Mouse (Mus musculus) embryonic facial prominence, embryonic 11.5 days (tissue): ENCODE results near the gene Dhdh. TPM values are rescaled to one million over a fixed set of nuclear protein-coding genes. Genes with fewer than 3 reads are reported as not detected.
A peak's percentile ranks its signal among the peaks of the same experiment; 100 is the strongest.

Experiments used
- ATAC-seq: fragments of 200-750 bp; cut with Nextera tagmentation; replicated peaks from 2 replicates; pipeline ENCODE4 v1.8.0; 2017; ENCODE audit warnings: low read depth; ENCODE audit not compliant: insufficient number of reproducible peaks, low FRiP score, low TSS enrichment
- DNase-seq: peaks from one replicate; pipeline ENCODE4 v3.0.0-alpha.2; 2015; ENCODE audit warnings: low spot score
- H3K27ac ChIP-seq: fragments of 300-500 bp; sonication (generic); replicated peaks from 2 replicates; pipeline ENCODE4 v1.5.1; 2014; ENCODE audit warnings: mild to moderate bottlenecking, low read depth, low read length, control low read depth
- H3K27me3 ChIP-seq: fragments of 300-500 bp; sonication (generic); 2 replicates; pipeline ENCODE4 v1.6.1; 2014; ENCODE audit warnings: mild to moderate bottlenecking, low read length, moderate library complexity, mixed read lengths; ENCODE audit not compliant: control insufficient read depth, insufficient read depth
- H3K36me3 ChIP-seq: fragments of 300-500 bp; sonication (generic); replicated peaks from 2 replicates; pipeline ENCODE4 v1.6.1; 2014; ENCODE audit warnings: low read depth, mild to moderate bottlenecking, low read length, moderate library complexity, mixed read lengths; ENCODE audit not compliant: control insufficient read depth, insufficient read depth
- H3K4me1 ChIP-seq: fragments of 300-500 bp; sonication (generic); 2 replicates; pipeline ENCODE4 v1.6.1; 2014; ENCODE audit warnings: low read length, mixed read lengths; ENCODE audit not compliant: control insufficient read depth, insufficient read depth
- H3K4me2 ChIP-seq: fragments of 300-500 bp; sonication (generic); 2 replicates; pipeline ENCODE4 v1.6.1; 2014; ENCODE audit warnings: low read depth, mild to moderate bottlenecking, control low read depth, low read length, moderate library complexity
- H3K4me3 ChIP-seq: fragments of 300-500 bp; sonication (generic); 2 replicates; pipeline ENCODE4 v1.5.1; 2014; ENCODE audit warnings: low read depth, low read length, control low read depth
- H3K9ac ChIP-seq: fragments of 300-500 bp; sonication (generic); replicated peaks from 2 replicates; pipeline ENCODE4 v1.6.1; 2014; ENCODE audit warnings: mild to moderate bottlenecking, control low read depth, low read length
- H3K9me3 ChIP-seq: fragments of 300-500 bp; sonication (generic); replicated peaks from 2 replicates; pipeline ENCODE4 v1.6.1; 2016; ENCODE audit warnings: mild to moderate bottlenecking, low read length, inconsistent platforms, mixed read lengths; ENCODE audit not compliant: control insufficient read depth
- WGBS: fragments of 180-500 bp; shearing (Covaris S2); extraction: QIAGEN DNeasy Blood & Tissue Kit; methylation state at CpG from one replicate; pipeline ENCODE4 v1.1.7; 2014; 5-methylcytosine and 5-hydroxymethylcytosine counted together
- polyA plus RNA-seq: library from polyadenylated mRNA; unstranded; fragments of >200 nt; fragmentation: Nextera tagmentation; extraction: Ambion mirVana; gene quantifications from 2 replicates; pipeline ENCODE4 v1.2.1, GENCODE M21; 2014

The Dhdh gene
- polyA plus RNA-seq, 1 experiment from 2014 or later: 3.1 TPM

DNA sequence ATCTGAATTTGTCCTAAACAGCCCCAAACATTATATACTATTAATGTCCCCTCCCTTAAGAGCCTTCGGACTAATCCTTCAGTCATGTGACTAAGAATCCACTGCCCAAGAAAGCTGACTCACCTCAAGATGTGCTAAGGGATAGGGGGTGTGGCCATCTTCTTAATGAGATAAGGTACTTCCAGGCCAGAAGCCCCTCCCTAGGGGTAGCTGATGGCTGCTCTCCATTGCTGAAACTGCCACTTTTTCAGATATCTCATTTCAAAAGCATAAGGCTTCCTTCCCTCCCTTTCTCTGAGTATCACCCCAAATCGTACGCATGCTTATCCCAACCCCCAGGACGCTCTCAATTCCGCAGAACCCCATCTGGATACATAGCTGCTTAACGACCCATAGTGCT is 20.0 kb upstream of the Dhdh start:
- H3K9ac ChIP-seq: no peak overlapping the region
- no peak overlapping the region for H3K4me3 ChIP-seq

DNA sequence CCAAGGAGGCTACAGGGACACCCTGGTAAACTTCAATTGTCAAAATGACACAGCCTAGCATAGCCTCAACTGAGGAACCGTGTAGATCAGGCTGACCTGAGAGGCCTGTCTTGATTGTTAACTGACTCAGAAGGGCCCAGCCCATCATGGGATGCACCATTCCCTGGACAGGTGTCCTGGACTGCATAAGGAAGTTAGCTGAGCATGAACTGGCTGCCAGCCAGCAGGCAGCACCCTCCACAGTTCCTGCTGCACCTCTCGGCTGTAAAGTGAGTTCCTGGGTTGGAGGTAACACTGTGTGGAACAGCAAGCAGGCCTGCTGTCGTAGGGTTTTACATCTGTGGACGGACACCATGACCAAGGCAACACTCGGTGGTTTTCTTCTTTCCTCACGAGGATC is 19.0 kb upstream of the Dhdh start:
- H3K9ac ChIP-seq: no peak overlapping the region
- ATAC-seq: no peak
- H3K4me1 ChIP-seq: peaks cover 4% of the 10 kb centered on the region
- 90% methylated on average over 6 of the region's 6 CpGs for WGBS
- no peaks in the 10 kb centered on the region for H3K9me3 ChIP-seq
- no peak overlapping the region for H3K4me2 ChIP-seq
- H3K4me3 ChIP-seq: no peak overlapping the region
- H3K36me3 ChIP-seq: no peaks in the 10 kb centered on the region
- no peak for DNase-seq
- no peaks in the 10 kb centered on the region for H3K27me3 ChIP-seq
- H3K27ac ChIP-seq: no peak overlapping the region

More for the DNA sequence above, 20.0 kb upstream of the Dhdh start:
- Histone ChIP-seq H3K4me2 (no peak overlapping the region), H3K36me3 (no peaks in the 10 kb centered on the region), H3K27me3 (no peaks in the 10 kb centered on the region), H3K4me1 (peaks cover 4% of the 10 kb centered on the region), H3K27ac (no peak overlapping the region), H3K9me3 (no peaks in the 10 kb centered on the region)
- no peak for ATAC-seq
- 91% methylated on average over 6 of the region's 6 CpGs for WGBS
- DNase-seq: no peak

GRCm38 (mm10) chr7:45498427-45498826 is 9.8 kb upstream of the Dhdh start:
- Histone ChIP-seq H3K27ac (no peak overlapping the region), H3K9me3 (no peaks in the 10 kb centered on the region), H3K4me1 (no peaks in the 10 kb centered on the region), H3K27me3 (no peaks in the 10 kb centered on the region), H3K4me3 (no peak overlapping the region), H3K9ac (no peak overlapping the region), H3K36me3 (peaks cover 5% of the 10 kb centered on the region), H3K4me2 (no peak overlapping the region)
- 91% methylated on average over 6 of the region's 6 CpGs for WGBS
- DNase-seq (no peak), ATAC-seq (no peak)

GRCm38 (mm10) chr7:45494548-45494947 is 5.9 kb upstream of the Dhdh start:
- no peak overlapping the region for H3K4me3 ChIP-seq
- no peaks in the 10 kb centered on the region for H3K4me1 ChIP-seq
- no peak overlapping the region for H3K27ac ChIP-seq
- no peak overlapping the region for H3K4me2 ChIP-seq
- no peaks in the 10 kb centered on the region for H3K27me3 ChIP-seq
- H3K9ac ChIP-seq: no peak overlapping the region
- H3K9me3 ChIP-seq: no peaks in the 10 kb centered on the region
- H3K36me3 ChIP-seq: peaks cover 5% of the 10 kb centered on the region
- 77% methylated on average over 9 of the region's 9 CpGs for WGBS
- ATAC-seq: no peak
- no peak for DNase-seq

DNA sequence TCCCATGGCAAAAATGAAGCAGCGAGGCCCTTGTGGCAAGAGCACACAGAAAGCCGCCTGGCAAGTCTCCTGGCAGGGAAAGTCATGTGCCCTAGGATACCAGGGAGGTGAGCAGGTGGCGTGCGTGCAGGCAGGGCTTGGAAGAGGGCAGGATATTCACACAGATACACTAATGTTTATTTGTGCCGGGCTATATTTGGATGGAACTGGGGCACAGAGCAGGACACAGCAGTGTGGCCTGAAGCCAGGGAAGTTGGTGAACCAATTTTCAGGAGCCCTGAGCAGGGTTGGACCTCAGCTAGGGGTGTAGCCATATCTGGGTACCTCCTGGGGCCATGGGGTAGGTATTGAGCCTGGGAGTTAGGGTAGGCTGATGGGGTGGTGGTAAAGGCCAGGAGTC is 4.3 kb upstream of the Dhdh start:
- H3K9me3 ChIP-seq: no peaks in the 10 kb centered on the region
- H3K4me2 ChIP-seq: no peak overlapping the region
- no peaks in the 10 kb centered on the region; the same call in 1 of the 2 replicates for H3K4me1 ChIP-seq
- H3K27me3 ChIP-seq: no peaks in the 10 kb centered on the region
- ATAC-seq: no peak
- no peak overlapping the region for H3K27ac ChIP-seq
- no peak overlapping the region for H3K4me3 ChIP-seq
- no peak overlapping the region for H3K9ac ChIP-seq
- WGBS: 93% methylated on average over 5 of the region's 5 CpGs
- no peaks in the 10 kb centered on the region; the same call in none of the 2 replicates for H3K36me3 ChIP-seq
- no peak for DNase-seq

DNA sequence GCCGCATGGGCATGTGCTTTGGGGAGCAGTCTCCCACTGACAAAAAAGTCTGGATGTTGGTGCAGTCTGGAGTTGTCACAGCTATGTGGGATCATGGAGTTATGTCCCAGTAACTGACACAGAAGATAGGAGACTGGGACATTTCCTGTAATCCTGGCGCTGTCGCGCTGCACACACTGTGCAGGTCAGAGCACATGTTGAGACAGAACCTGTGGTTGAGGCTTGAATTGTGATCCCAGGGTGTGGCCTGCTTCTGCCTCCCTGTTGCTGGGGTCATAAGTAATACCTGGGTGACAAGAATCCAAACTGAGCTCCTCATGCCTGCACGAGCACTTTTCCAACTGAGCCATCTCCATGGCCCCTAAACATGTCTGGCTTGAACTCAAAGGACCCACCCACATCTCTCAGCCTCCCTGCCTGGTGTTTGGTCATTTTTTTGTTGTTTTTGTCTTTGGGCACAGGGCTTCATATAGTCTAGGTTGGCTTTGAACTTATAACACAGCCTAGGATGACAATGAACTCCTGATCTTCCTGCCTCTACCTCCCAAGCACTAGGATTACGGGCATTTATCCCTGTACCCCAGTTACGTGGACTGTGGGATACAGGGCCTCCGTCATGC is 3.7 kb upstream of the Dhdh start:
- Histone ChIP-seq H3K9ac (no peak overlapping the region), H3K4me2 (no peak overlapping the region), H3K27ac (no peak overlapping the region), H3K36me3 (no peaks in the 10 kb centered on the region; the same call in none of the 2 replicates), H3K4me1 (no peaks in the 10 kb centered on the region; the same call in 1 of the 2 replicates), H3K9me3 (no peaks in the 10 kb centered on the region), H3K4me3 (no peak overlapping the region), H3K27me3 (no peaks in the 10 kb centered on the region)
- no peak for DNase-seq
- 95% methylated on average over 8 of the region's 8 CpGs for WGBS
- ATAC-seq: no peak

DNA sequence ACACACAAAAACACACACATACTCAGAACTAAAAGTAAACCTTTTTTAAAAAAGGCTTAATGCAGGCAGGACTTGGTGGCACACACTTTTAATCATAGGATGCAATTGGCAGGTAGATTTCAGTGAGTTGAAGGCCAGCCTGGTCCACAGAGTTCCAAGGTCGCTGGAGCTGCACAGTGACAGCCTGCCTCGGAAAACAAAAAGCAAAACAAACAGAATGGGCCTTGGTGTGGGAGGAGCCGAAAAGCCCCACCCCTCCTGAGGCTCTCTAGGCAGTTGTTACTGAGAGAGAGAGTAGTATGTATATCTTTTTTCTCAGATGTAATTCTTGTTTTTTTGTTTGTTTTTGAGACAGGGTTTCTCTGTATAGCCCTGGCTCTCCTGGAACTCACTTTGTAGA is 2.7 kb upstream of the Dhdh start:
- no peaks in the 10 kb centered on the region; the same call in 1 of the 2 replicates for H3K36me3 ChIP-seq
- H3K27me3 ChIP-seq: no peaks in the 10 kb centered on the region
- H3K4me3 ChIP-seq: no peak overlapping the region
- no peak overlapping the region for H3K4me2 ChIP-seq
- H3K27ac ChIP-seq: no peak overlapping the region
- no peaks in the 10 kb centered on the region for H3K9me3 ChIP-seq
- ATAC-seq: no peak
- WGBS: 32% methylated on average over 3 of the region's 3 CpGs
- DNase-seq: no peak
- H3K4me1 ChIP-seq: no peaks in the 10 kb centered on the region; the same call in 1 of the 2 replicates
- no peak overlapping the region for H3K9ac ChIP-seq

DNA sequence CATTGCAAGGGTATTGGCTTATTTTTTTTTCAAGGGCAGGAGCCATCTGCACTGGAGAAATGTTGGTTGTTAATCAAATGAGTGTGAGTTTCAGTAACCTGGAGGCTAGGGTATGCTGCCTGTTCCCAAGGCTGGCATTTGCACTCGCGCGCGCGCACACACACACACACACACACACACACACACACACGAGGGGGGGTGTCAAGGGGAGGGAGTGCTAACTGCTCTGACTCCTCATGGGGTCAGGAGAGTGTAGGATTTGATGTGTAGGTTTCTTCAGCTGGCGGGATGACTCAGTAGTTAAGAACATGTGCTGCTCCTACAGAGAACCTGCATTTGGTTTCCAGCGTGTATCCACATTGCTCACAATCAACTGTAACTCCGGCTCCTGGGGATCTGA is 2.2 kb upstream of the Dhdh start:
- Histone ChIP-seq H3K9me3 (no peaks in the 10 kb centered on the region), H3K27ac (no peak overlapping the region), H3K4me1 (no peaks in the 10 kb centered on the region; the same call in 1 of the 2 replicates), H3K27me3 (no peaks in the 10 kb centered on the region), H3K4me2 (no peak overlapping the region), H3K9ac (no peak overlapping the region), H3K4me3 (no peak overlapping the region), H3K36me3 (no peaks in the 10 kb centered on the region; the same call in 1 of the 2 replicates)
- 40% methylated on average over 9 of the region's 9 CpGs for WGBS
- DNase-seq (peak; percentile 57), ATAC-seq (no peak)
